Mouse (Mus musculus) kidney, embryonic 14.5 days (tissue): ENCODE measurements around the gene Marcks. TPM values are rescaled to one million over a fixed set of nuclear protein-coding genes. Genes with fewer than 3 reads are reported as not detected.

Experiments used
- ATAC-seq: fragments of 200-750 bp; cut with Nextera tagmentation; 2 replicates; pipeline ENCODE4 v1.8.0; 2017; ENCODE audit warnings: moderate number of reproducible peaks, mild to moderate bottlenecking, moderate TSS enrichment, moderate library complexity; ENCODE audit not compliant: low FRiP score, low TSS enrichment
- H3K27ac ChIP-seq: fragments of 300-500 bp; sonication (generic); 2 replicates; pipeline ENCODE4 v1.5.1; 2014; ENCODE audit warnings: low read depth, mild to moderate bottlenecking, low read length, moderate library complexity, mixed read lengths
- H3K27me3 ChIP-seq: fragments of 300-500 bp; sonication (generic); 2 replicates; pipeline ENCODE4 v1.6.1; 2014; ENCODE audit warnings: mild to moderate bottlenecking, low read length; ENCODE audit not compliant: control insufficient read depth, insufficient read depth
- H3K36me3 ChIP-seq: fragments of 300-500 bp; sonication (generic); 2 replicates; pipeline ENCODE4 v1.6.1; 2014; ENCODE audit warnings: low read length, mixed read lengths; ENCODE audit not compliant: control insufficient read depth, insufficient read depth
- H3K4me1 ChIP-seq: fragments of 300-500 bp; sonication (generic); 2 replicates; pipeline ENCODE4 v1.6.1; 2014; ENCODE audit warnings: low read length, mixed read lengths; ENCODE audit not compliant: control insufficient read depth, insufficient read depth
- H3K4me2 ChIP-seq: fragments of 300-500 bp; sonication (generic); replicated peaks from 2 replicates; pipeline ENCODE4 v1.6.1; 2014; ENCODE audit warnings: low read depth, mild to moderate bottlenecking, low read length
- H3K4me3 ChIP-seq: fragments of 300-500 bp; sonication (generic); 2 replicates; pipeline ENCODE4 v1.5.1; 2014; ENCODE audit warnings: mild to moderate bottlenecking, low read length
- H3K9ac ChIP-seq: fragments of 300-500 bp; sonication (generic); 2 replicates; pipeline ENCODE4 v1.6.1; 2014; ENCODE audit warnings: low read depth, mild to moderate bottlenecking, low read length, moderate library complexity
- H3K9me3 ChIP-seq: fragments of 300-500 bp; sonication (generic); 2 replicates; pipeline ENCODE4 v1.6.1; 2016; ENCODE audit warnings: low read length; ENCODE audit not compliant: control insufficient read depth
- WGBS: fragments of 180-500 bp; shearing (Covaris S2); extraction: QIAGEN DNeasy Blood & Tissue Kit; methylation state at CpG from one replicate; pipeline ENCODE4 v1.1.7; 2014; 5-methylcytosine and 5-hydroxymethylcytosine counted together
- polyA plus RNA-seq: library from polyadenylated mRNA; unstranded; fragments of >200 nt; fragmentation: Nextera tagmentation; extraction: Ambion mirVana; gene quantifications from 2 replicates; pipeline ENCODE4 v1.2.1, GENCODE M21; 2014

Marcks gene
- polyA plus RNA-seq, 1 experiment from 2014 or later = 172 TPM

DNA sequence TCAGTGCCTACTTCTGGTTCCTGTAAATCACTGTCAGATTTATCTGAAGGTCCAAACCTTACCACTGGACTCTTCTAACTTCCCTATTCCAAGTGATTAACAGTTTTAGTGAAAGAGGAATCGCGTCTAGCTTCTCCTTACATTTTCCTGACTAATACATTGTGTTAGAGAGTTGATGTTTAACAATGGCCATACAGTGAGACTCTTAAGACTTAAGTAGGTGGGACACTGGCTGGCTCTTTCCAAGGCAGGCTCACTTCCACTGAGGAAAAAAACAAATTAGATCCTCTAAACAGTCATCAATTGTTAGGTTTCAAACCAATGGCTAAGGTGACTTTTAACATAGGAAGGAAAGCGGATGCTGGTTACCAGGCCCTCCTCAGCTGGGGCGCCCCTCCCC is 25.9 kb downstream of the Marcks start:
- Histone ChIP-seq H3K27ac (no peak overlapping the region), H3K9me3 (no peaks in the 10 kb centered on the region), H3K4me3 (no peak overlapping the region), H3K4me1 (0 out of 2 replicates have a peak, but pooled peaks cover 6% of the 10 kb centered on the region), H3K9ac (no peak overlapping the region), H3K4me2 (no peak overlapping the region), H3K36me3 (no peaks in the 10 kb centered on the region), H3K27me3 (no peaks in the 10 kb centered on the region)
- WGBS = 42% methylated on average over 4 of the region's 4 CpGs
- no peak for ATAC-seq

DNA sequence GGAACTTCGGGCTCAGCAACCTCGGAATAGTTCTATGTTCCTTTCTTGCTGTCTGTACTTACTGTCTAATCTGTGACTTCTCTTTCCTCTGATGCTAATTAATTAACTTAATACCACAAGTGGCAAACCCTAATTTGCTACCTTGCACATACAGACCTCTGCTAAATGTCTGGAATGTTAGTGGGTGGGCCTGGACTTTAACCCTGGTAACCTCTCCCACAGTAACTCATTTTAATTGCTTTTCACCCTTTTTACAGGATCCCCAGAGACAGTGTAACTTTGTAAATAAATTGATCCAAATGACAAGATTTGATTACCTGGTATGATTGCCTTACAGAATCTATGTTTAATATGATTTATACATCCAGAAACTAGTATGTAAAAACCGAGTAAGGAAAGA is 26.4 kb downstream of the Marcks start:
- peak; percentile 75 for ATAC-seq

DNA sequence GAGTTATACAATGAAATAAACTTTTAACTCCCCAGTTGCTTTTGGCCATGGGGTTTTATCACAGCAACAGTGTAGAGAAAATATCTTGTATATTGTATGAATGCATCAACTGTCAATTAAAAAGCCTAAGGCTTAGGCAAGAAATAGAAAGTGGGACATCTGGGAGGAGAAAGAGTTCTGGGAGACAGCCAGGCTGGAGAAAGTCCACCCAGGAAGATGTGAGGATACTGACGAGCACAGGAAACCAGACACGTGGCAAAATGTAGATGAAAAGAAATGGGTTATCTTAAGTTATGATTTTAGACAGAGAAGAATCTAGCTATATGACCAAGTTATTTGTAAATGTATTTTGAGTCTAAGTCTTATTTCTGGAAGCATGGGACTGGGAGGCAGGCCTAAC is 27.3 kb downstream of the Marcks start:
- no peaks in the 10 kb centered on the region for H3K27me3 ChIP-seq
- 84% methylated on average over 2 of the region's 2 CpGs for WGBS
- no peaks in the 10 kb centered on the region for H3K9me3 ChIP-seq
- no peak overlapping the region for H3K27ac ChIP-seq
- H3K4me1 ChIP-seq = 0 out of 2 replicates have a peak, but pooled peaks cover 6% of the 10 kb centered on the region
- H3K4me2 ChIP-seq = no peak overlapping the region
- ATAC-seq = no peak
- H3K4me3 ChIP-seq = no peak overlapping the region
- no peak overlapping the region for H3K9ac ChIP-seq
- H3K36me3 ChIP-seq = no peaks in the 10 kb centered on the region

More for the DNA sequence above, 26.4 kb downstream of the Marcks start:
- H3K36me3 ChIP-seq = no peaks in the 10 kb centered on the region
- no peaks in the 10 kb centered on the region for H3K9me3 ChIP-seq
- 0 out of 2 replicates have a peak, but pooled peaks cover 6% of the 10 kb centered on the region for H3K4me1 ChIP-seq
- no peaks in the 10 kb centered on the region for H3K27me3 ChIP-seq
- no peak overlapping the region for H3K27ac ChIP-seq
- 48% methylated on average over 3 of the region's 3 CpGs for WGBS
- no peak overlapping the region for H3K4me2 ChIP-seq
- no peak overlapping the region for H3K9ac ChIP-seq
- no peak overlapping the region for H3K4me3 ChIP-seq

DNA sequence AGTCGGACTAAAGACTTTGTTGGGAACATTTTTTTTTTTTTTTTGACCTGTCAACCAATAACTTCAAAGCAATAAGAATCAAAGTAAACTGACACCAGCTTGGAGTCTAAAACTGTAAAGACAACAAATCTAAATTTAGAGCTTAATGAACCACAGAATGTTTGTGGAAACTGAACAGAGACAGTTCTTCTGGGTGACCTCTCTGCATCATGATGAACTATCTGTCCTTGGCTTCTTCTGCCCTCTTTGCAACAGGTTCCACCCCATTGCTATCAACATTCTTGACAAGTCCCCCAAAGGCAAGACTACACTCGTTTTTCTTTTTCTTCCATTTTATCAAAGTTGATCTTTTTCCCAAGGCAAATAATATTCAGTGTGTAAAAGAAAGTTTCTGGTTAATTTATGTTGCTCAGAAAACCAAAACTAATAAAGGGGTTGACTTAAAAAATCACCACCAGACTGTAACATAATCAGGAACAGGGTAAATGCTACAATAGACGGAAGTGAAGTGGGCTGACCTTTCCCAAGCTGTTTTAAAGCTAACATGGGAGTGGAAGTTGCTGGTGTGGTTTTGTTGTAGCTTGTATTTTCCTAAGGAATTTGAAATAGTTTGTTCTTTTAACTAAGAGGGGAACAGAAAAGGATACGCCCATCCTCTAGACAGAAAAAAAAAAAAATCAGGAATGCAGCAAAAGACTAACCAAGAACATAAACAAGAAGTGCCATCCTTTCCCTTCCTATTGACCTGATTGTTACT is 31.7 kb downstream of the Marcks start:
- Histone ChIP-seq H3K27ac (no peak overlapping the region), H3K9ac (no peak overlapping the region), H3K4me1 (no peaks in the 10 kb centered on the region), H3K4me2 (no peak overlapping the region), H3K36me3 (no peaks in the 10 kb centered on the region), H3K4me3 (no peak overlapping the region), H3K9me3 (no peaks in the 10 kb centered on the region), H3K27me3 (no peaks in the 10 kb centered on the region)
- peak; percentile 49; the same call in 1 of the 2 replicates for ATAC-seq
- WGBS = 25% methylated on average over 4 of the region's 4 CpGs

DNA sequence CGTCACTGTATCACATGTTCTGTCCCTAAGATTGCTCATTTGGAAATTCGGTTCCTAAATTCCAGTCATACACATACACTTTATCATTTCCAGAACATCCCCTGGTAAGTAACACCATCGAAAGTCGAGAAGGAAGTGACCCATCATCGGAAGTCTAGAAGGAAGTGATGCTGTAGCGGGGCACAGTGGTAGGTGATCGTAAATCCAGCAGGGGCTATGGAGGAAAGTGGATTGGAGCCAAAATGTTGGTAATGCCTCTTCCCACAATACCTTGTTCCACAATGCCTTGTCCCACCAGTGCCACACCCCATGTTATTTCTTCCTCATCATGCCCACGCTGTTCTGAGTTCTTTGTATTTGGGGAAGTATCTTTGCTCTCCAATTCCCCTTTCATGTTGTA is 32.4 kb downstream of the Marcks start:
- Histone ChIP-seq H3K9ac (no peak overlapping the region), H3K4me3 (no peak overlapping the region), H3K27ac (no peak overlapping the region), H3K4me2 (no peak overlapping the region), H3K4me1 (no peaks in the 10 kb centered on the region), H3K9me3 (no peaks in the 10 kb centered on the region), H3K36me3 (no peaks in the 10 kb centered on the region), H3K27me3 (no peaks in the 10 kb centered on the region)
- 75% methylated on average over 8 of the region's 8 CpGs for WGBS
- ATAC-seq = no peak

DNA sequence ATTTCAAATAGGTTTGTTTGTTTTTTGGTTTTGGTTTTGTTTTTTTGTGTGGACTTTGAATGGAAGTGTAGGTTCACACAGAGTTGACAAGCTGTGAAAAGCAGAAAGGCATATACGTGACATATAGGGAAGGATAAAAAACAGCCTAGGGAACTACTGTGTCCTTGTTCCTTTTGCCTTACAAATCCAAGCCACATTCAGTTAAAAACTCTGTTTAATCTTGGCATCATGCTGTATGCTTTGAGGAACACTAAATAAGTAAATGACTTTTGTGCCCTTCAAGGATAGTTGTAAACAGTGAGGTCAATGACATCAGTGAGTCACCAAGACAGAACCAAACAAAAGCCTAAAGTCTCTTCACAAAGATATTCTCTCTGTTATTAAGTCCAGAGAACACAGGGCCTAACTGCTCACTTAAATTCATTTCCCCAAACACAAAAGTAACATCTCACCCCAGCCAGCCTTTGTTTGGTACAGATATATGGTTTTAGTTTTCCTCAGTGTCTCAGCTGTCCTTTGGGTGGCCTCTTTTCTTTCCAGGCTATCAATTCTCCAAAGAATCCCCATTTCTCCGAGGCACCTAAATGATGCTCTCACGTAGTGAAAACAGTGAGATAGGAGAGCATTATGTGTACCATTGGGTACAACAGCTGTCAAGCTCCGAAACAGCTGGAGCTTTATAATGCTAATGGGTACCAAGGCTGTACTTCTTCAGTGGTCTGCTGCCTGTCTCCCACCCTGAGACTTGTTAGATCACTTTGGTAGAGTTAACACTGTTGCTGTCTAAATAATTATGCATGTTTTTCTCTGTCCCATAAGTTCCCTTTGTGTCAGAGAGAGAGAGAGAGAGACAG is 36.3 kb downstream of the Marcks start:
- Histone ChIP-seq H3K36me3 (no peaks in the 10 kb centered on the region), H3K27me3 (no peaks in the 10 kb centered on the region), H3K4me3 (no peak overlapping the region), H3K27ac (no peak overlapping the region), H3K9ac (no peak overlapping the region), H3K4me2 (no peak overlapping the region), H3K4me1 (no peaks in the 10 kb centered on the region), H3K9me3 (no peaks in the 10 kb centered on the region)
- WGBS = 73% methylated on average over 4 of the region's 4 CpGs
- no peak for ATAC-seq

DNA sequence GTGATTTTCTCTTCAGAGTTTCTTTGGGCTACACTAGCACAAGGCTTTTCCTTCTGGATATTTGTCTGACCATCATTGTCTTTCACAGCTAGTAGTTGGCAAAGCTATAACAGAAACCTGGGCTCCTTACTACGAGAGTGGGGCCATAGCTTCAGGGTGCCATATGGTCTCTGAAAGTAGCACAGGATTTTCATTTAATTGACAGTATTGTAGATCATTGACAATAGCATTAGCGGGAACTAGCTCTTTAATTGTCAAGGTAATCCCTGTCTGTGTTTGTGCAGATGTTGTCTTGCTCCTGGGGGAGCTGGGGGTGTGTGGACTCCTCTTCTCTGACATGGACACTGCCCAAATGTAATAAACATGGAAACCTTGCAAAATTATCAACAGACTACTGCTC is 37.0 kb downstream of the Marcks start:
- no peak for ATAC-seq
- Histone ChIP-seq H3K36me3 (no peaks in the 10 kb centered on the region), H3K27ac (no peak overlapping the region), H3K4me2 (no peak overlapping the region), H3K27me3 (no peaks in the 10 kb centered on the region), H3K4me1 (no peaks in the 10 kb centered on the region), H3K9me3 (no peaks in the 10 kb centered on the region), H3K9ac (no peak overlapping the region), H3K4me3 (no peak overlapping the region)
- WGBS = 75% methylated on average over 2 of the region's 2 CpGs

DNA sequence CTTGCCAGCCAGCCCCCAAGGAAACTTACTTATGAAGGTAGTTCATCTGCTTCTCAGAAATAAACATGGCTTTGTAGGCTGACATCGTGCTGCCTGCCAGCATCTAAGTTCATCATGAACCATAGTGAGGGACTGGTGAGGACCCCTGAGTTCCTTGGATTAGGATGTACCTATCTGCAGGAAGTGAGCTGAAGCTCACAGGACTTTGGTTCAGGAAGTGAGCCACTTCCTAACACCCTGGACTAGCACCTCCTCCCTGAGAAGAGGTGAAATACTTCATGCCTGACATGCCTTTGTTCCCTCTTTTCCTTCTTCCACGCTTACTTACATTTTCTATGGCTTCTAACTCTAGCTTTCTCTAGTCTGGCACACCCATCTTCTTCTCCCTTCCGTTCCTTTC is 42.2 kb downstream of the Marcks start:
- Histone ChIP-seq H3K9me3 (no peaks in the 10 kb centered on the region), H3K27me3 (no peaks in the 10 kb centered on the region), H3K36me3 (no peaks in the 10 kb centered on the region), H3K9ac (no peak overlapping the region), H3K4me1 (no peaks in the 10 kb centered on the region), H3K27ac (no peak overlapping the region), H3K4me3 (no peak overlapping the region), H3K4me2 (no peak overlapping the region)
- 77% methylated on average over 3 of the region's 3 CpGs for WGBS
- no peak for ATAC-seq

DNA sequence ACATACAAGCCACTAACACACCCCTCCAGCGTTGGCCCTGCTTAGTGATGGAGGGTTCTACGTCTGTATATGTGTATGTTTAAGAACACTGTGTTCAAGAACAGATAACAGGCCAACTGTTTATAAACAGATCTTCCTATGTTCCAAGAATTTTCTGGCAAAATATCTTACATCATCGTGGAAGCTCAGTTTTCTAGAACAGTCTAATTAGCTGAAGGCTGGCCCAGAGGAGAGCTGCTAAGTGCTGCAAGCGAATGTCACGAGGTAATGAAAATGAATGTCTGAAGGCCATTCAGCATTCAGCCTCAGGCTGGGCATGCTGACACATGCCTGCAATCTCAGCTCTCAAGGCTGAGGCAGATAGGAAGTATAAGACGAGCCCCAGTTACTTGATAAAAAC is 42.9 kb downstream of the Marcks start:
- Histone ChIP-seq H3K27me3 (no peaks in the 10 kb centered on the region), H3K4me3 (no peak overlapping the region), H3K36me3 (no peaks in the 10 kb centered on the region), H3K9me3 (no peaks in the 10 kb centered on the region), H3K4me2 (no peak overlapping the region), H3K9ac (no peak overlapping the region), H3K4me1 (no peaks in the 10 kb centered on the region), H3K27ac (no peak overlapping the region)
- ATAC-seq = no peak
- 77% methylated on average over 6 of the region's 6 CpGs for WGBS
